Mouse (Mus musculus) CH12.LX (cell line): ENCODE results near the gene Prrx2.

Experiments
- CTCF ChIP-seq, 2 experiments: IDR thresholded peaks in 1 of 2; conservative IDR thresholded peaks in 1 of 2; 2 replicates each; pipeline ENCODE4 v1.5.1; 2011 to 2012; ENCODE audit warnings: low read depth in 2 of 2, low read length in 2 of 2, improper control_type of control experiment in 1 of 2, inconsistent platforms in 1 of 2, mild to moderate bottlenecking in 1 of 2, moderate library complexity in 1 of 2
- HCFC1 ChIP-seq: IDR thresholded peaks from 2 replicates; pipeline ENCODE4 v1.6.1; 2012; ENCODE audit warnings: low read depth, mild to moderate bottlenecking, inconsistent platforms, low read length, improper control_type of control experiment
- KAT2A ChIP-seq: IDR thresholded peaks from 2 replicates; pipeline ENCODE4 v1.6.1; 2012; ENCODE audit warnings: low read length, improper control_type of control experiment, inconsistent platforms; ENCODE audit not compliant: insufficient replicate concordance
- MAZ ChIP-seq: IDR thresholded peaks from 2 replicates; pipeline ENCODE4 v1.6.1; 2012; ENCODE audit warnings: low read depth, mild to moderate bottlenecking, inconsistent platforms, low read length, improper control_type of control experiment, moderate library complexity
- MXI1 ChIP-seq: IDR thresholded peaks from 2 replicates; pipeline ENCODE4 v1.6.1; 2011; ENCODE audit warnings: mild to moderate bottlenecking, low read depth, low read length, improper control_type of control experiment
- MYC ChIP-seq: IDR thresholded peaks from 2 replicates; pipeline ENCODE4 v1.6.1; 2011; ENCODE audit warnings: low read depth, mild to moderate bottlenecking, improper control_type of control experiment, low read length
- NRF1 ChIP-seq: IDR thresholded peaks from 2 replicates; pipeline ENCODE4 v1.6.1; 2014; ENCODE audit warnings: low read depth, mild to moderate bottlenecking, inconsistent platforms, low read length, improper control_type of control experiment, moderate library complexity
- POLR2A ChIP-seq: IDR thresholded peaks from 2 replicates; pipeline ENCODE4 v1.6.1; 2011; ENCODE audit warnings: low read depth, mild to moderate bottlenecking, improper control_type of control experiment, low read length
- POLR2AphosphoS2 ChIP-seq: IDR thresholded peaks from 2 replicates; pipeline ENCODE4 v1.6.1; 2011; ENCODE audit warnings: low read depth, low read length, improper control_type of control experiment
- TBP ChIP-seq: conservative IDR thresholded peaks from 2 replicates; pipeline ENCODE4 v1.6.1; 2011; ENCODE audit warnings: low read depth, low read length, improper control_type of control experiment
- ZMIZ1 ChIP-seq: IDR thresholded peaks from 2 replicates; pipeline ENCODE4 v1.6.1; 2012; ENCODE audit warnings: low read depth, mild to moderate bottlenecking, inconsistent platforms, low read length, improper control_type of control experiment

DNA sequence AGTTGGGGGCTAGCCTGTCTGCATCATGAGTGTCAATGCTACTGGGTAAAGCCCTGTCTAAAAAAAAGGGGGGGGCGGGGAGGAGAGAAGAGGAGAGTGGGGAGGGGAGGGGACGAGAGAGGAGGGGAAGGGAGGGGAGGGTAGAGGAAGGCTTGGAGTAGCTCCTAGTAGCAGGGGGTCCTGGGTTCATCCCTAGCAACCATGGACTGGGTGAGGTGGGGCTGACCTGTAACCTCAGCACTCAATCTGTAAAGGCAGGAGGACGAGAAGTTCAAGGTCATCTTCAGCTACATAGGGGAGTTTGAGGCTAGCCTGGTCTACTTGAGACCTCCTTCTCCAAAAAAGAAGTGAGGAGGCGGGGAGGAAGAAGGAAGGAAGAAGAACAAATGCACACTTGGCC is 27.3 kb downstream of the Prrx2 start:
- no peak for TF ChIP-seq CTCF (conservative IDR thresholded peaks at IDR 0.05 in 1 of 2, IDR thresholded peaks at IDR 0.05 in 1 of 2; ENCODE audit: low read depth in 2 of 2, low read length in 2 of 2)
- TF ChIP-seq POLR2AphosphoS2, result no peak
- no peak for TF ChIP-seq ZMIZ1
- no peak for TF ChIP-seq TBP
- TF ChIP-seq MYC, result no peak
- TF ChIP-seq MXI1, result no peak
- no peak for TF ChIP-seq POLR2A
- no peak for TF ChIP-seq MAZ
- no peak for TF ChIP-seq KAT2A
- no peak for TF ChIP-seq NRF1
- no peak for TF ChIP-seq HCFC1
